Mouse (Mus musculus) bone marrow, adult 2 months (tissue): Measurements from ENCODE around the gene Serpinb1b.

ENCODE experiments used
- CTCF ChIP-seq: fragments of 200-500 bp; IDR thresholded peaks from 2 replicates; pipeline ENCODE4 v1.5.1; 2011; ENCODE audit warnings: low read length, control low read depth; ENCODE audit not compliant: control insufficient read depth, insufficient read depth
- POLR2A ChIP-seq: fragments of 200-500 bp; IDR thresholded peaks from 2 replicates; pipeline ENCODE4 v1.6.1; 2011; ENCODE audit warnings: low read depth, mild to moderate bottlenecking, control low read depth, low read length, borderline replicate concordance; ENCODE audit not compliant: control insufficient read depth

DNA sequence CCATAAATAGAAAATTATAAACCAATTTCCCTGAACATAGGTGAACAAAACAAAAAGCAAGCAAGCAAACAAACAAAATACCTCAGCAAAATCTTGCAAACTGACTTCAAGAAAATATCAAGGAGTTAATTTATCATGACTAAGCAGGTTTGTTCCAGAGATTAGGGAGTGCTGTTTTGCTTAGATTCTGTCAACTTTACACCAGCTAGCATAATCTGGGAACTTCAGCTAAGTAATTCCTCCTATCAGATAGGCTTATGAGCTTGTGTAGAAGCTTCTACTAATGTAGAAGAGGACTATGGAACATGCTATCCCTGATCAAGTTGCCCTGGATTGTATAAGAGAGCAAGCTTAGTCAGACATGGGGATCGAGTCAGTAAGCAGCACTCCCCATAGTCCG, 31.1 kb upstream of the Serpinb1b start:
- TF ChIP-seq CTCF = no peak
- no peak for TF ChIP-seq POLR2A
